Mouse (Mus musculus): ENCODE results near the gene Ifnl2.

The Ifnl2 gene

GRCm38 (mm10) chr7:28490903-28491302 lies 19.4 kb downstream of the Ifnl2 start:
- WGBS, result 38% methylated on average over 14 of the region's 14 CpGs

GRCm38 (mm10) chr7:28490410-28490809 lies 19.8 kb downstream of the Ifnl2 start:
- WGBS, result 14% methylated on average over 10 of the region's 10 CpGs

- 3% methylated on average over 16 of the region's 16 CpGs for WGBS
These were observed 22.2 kb downstream of the Ifnl2 start for GRCm38 (mm10) chr7:28488030-28488491.

- WGBS, result 51% methylated on average over 4 of the region's 4 CpGs
These were observed 26.1 kb downstream of the Ifnl2 start for GRCm38 (mm10) chr7:28484192-28484591.

GRCm38 (mm10) chr7:28482854-28483253 lies 27.4 kb downstream of the Ifnl2 start:
- WGBS, result 52% methylated on average over 11 of the region's 11 CpGs

GRCm38 (mm10) chr7:28478854-28479253 lies 31.4 kb downstream of the Ifnl2 start:
- WGBS, result 9% methylated on average over 8 of the region's 8 CpGs

- WGBS, result 86% methylated on average over 5 of the region's 5 CpGs
These were observed 32.9 kb downstream of the Ifnl2 start for GRCm38 (mm10) chr7:28477363-28477762.

GRCm38 (mm10) chr7:28476191-28476590 lies 34.1 kb downstream of the Ifnl2 start:
- 95% methylated on average over 6 of the region's 6 CpGs for WGBS

GRCm38 (mm10) chr7:28467213-28467751 lies 43.0 kb downstream of the Ifnl2 start:
- 16% methylated on average over 63 of the region's 63 CpGs for WGBS

GRCm38 (mm10) chr7:28466721-28467212 lies 43.5 kb downstream of the Ifnl2 start:
- 53% methylated on average over 40 of the region's 40 CpGs for WGBS

- WGBS, result 39% methylated on average over 10 of the region's 10 CpGs
These were observed 45.6 kb downstream of the Ifnl2 start for GRCm38 (mm10) chr7:28464416-28465212.

GRCm38 (mm10) chr7:28462769-28463168 lies 47.5 kb downstream of the Ifnl2 start:
- WGBS, result 95% methylated on average over 2 of the region's 2 CpGs

- WGBS, result 87% methylated on average over 5 of the region's 5 CpGs
These were observed 49.9 kb downstream of the Ifnl2 start for GRCm38 (mm10) chr7:28460361-28460760.

All from cerebral cortex, adult 2 months (tissue).